Mouse (Mus musculus) yolk sac, embryonic 10.5 days (tissue): ENCODE results near the gene Ptprj.

Experiments used
- DNase-seq: peaks from one replicate; pipeline ENCODE4 v3.0.0-alpha.2; 2017; ENCODE audit warnings: low spot score

Ptprj gene

GRCm38 (mm10) chr2:90522455-90522854 is 58.0 kb downstream of the Ptprj start:
- DNase-seq, result no peak

- DNase-seq, result no peak
Measured at GRCm38 (mm10) chr2:90521909-90522308, 58.5 kb downstream of the Ptprj start.

GRCm38 (mm10) chr2:90518296-90518695 is 62.2 kb downstream of the Ptprj start:
- no peak for DNase-seq

- no peak for DNase-seq
Measured at GRCm38 (mm10) chr2:90514969-90515368, 65.5 kb downstream of the Ptprj start.

GRCm38 (mm10) chr2:90509268-90509667 is 71.2 kb downstream of the Ptprj start:
- no peak for DNase-seq

- no peak for DNase-seq
Measured at GRCm38 (mm10) chr2:90506143-90506542, 74.3 kb downstream of the Ptprj start.

GRCm38 (mm10) chr2:90504731-90505171 is 75.7 kb downstream of the Ptprj start:
- DNase-seq, result no peak

GRCm38 (mm10) chr2:90503182-90503833 is 77.1 kb downstream of the Ptprj start:
- DNase-seq, result no peak

GRCm38 (mm10) chr2:90502738-90503137 is 77.7 kb downstream of the Ptprj start:
- DNase-seq, result no peak

GRCm38 (mm10) chr2:90501708-90502107 is 78.7 kb downstream of the Ptprj start:
- no peak for DNase-seq

GRCm38 (mm10) chr2:90500892-90501291 is 79.6 kb downstream of the Ptprj start:
- DNase-seq, result no peak

- no peak for DNase-seq
Measured at GRCm38 (mm10) chr2:90499002-90499401, 81.4 kb downstream of the Ptprj start.

GRCm38 (mm10) chr2:90497551-90497950 is 82.9 kb downstream of the Ptprj start:
- no peak for DNase-seq

GRCm38 (mm10) chr2:90496680-90497074 is 83.8 kb downstream of the Ptprj start:
- DNase-seq, result no peak

GRCm38 (mm10) chr2:90496012-90496679 is 84.3 kb downstream of the Ptprj start:
- DNase-seq, result no peak

GRCm38 (mm10) chr2:90490279-90491046 is 90.0 kb downstream of the Ptprj start:
- no peak for DNase-seq

- no peak for DNase-seq
Measured at GRCm38 (mm10) chr2:90489839-90490238, 90.6 kb downstream of the Ptprj start.

GRCm38 (mm10) chr2:90488690-90489590 is 91.5 kb downstream of the Ptprj start:
- DNase-seq, result no peak

- no peak for DNase-seq
Measured at GRCm38 (mm10) chr2:90487471-90488238, 92.8 kb downstream of the Ptprj start.

- DNase-seq, result peak; percentile 35
Measured at GRCm38 (mm10) chr2:90486226-90486755, 94.2 kb downstream of the Ptprj start.

- DNase-seq, result no peak
Measured at GRCm38 (mm10) chr2:90481505-90481904, 98.9 kb downstream of the Ptprj start.
